Mouse (Mus musculus) neural tube, embryonic 11.5 days (tissue): ENCODE results near the gene Nufip2. TPM values are rescaled to one million over a fixed set of nuclear protein-coding genes. Genes with fewer than 3 reads are reported as not detected.
"Not testable (repeated sequence)": the region's sequence is repeated elsewhere in the genome, so short reads cannot be mapped to it uniquely, and the experiment has no call there.

Experiments used
- ATAC-seq: fragments of 200-750 bp; cut with Nextera tagmentation; 2 replicates; pipeline ENCODE4 v1.8.0; 2017; ENCODE audit warnings: moderate number of reproducible peaks, mild to moderate bottlenecking, moderate TSS enrichment, moderate library complexity; ENCODE audit not compliant: insufficient read depth, low FRiP score, low TSS enrichment
- DNase-seq: peaks from one replicate; pipeline ENCODE4 v3.0.0-alpha.2; 2015; ENCODE audit warnings: low spot score
- H3K27ac ChIP-seq: fragments of 300-500 bp; sonication (generic); 2 replicates; pipeline ENCODE4 v1.5.1; 2014; ENCODE audit warnings: low read depth, mild to moderate bottlenecking, low read length
- H3K27me3 ChIP-seq: fragments of 300-500 bp; sonication (generic); 2 replicates; pipeline ENCODE4 v1.6.1; 2014; ENCODE audit warnings: mild to moderate bottlenecking, low read length, mixed read lengths; ENCODE audit not compliant: control insufficient read depth, insufficient read depth
- H3K36me3 ChIP-seq: fragments of 300-500 bp; sonication (generic); 2 replicates; pipeline ENCODE4 v1.6.1; 2014; ENCODE audit warnings: mild to moderate bottlenecking, low read length, moderate library complexity, mixed read lengths; ENCODE audit not compliant: control insufficient read depth, insufficient read depth
- H3K4me1 ChIP-seq: fragments of 300-500 bp; sonication (generic); 2 replicates; pipeline ENCODE4 v1.6.1; 2014; ENCODE audit warnings: low read length, mixed read lengths; ENCODE audit not compliant: control insufficient read depth, insufficient read depth
- H3K4me2 ChIP-seq: fragments of 300-500 bp; sonication (generic); 2 replicates; pipeline ENCODE4 v1.6.1; 2014; ENCODE audit warnings: low read depth, mild to moderate bottlenecking, moderate library complexity
- H3K4me3 ChIP-seq: fragments of 300-500 bp; sonication (generic); 2 replicates; pipeline ENCODE4 v1.5.1; 2014; ENCODE audit warnings: low read depth, low read length
- H3K9ac ChIP-seq: fragments of 300-500 bp; sonication (generic); 2 replicates; pipeline ENCODE4 v1.6.1; 2014; ENCODE audit warnings: mild to moderate bottlenecking, low read length
- H3K9me3 ChIP-seq: fragments of 300-500 bp; sonication (generic); 2 replicates; pipeline ENCODE4 v1.6.1; 2016; ENCODE audit warnings: low read length; ENCODE audit not compliant: control insufficient read depth
- WGBS: fragments of 180-500 bp; shearing (Covaris S2); extraction: QIAGEN DNeasy Blood & Tissue Kit; methylation state at CpG from one replicate; pipeline ENCODE4 v1.1.7; 2014; 5-methylcytosine and 5-hydroxymethylcytosine counted together
- polyA plus RNA-seq: library from polyadenylated mRNA; unstranded; fragments of >200 nt; fragmentation: Nextera tagmentation; extraction: Ambion mirVana; gene quantifications from 2 replicates; pipeline ENCODE4 v1.2.1, GENCODE M21; 2014

Nufip2 gene
- 3.8 and 4.0 TPM in 2 replicates for polyA plus RNA-seq

GRCm38 (mm10) chr11:77685383-77686265 lies at the start of gene Nufip2:
Gene Nufip2 (plus strand): TSS chr11:77686155.
- H3K4me2 ChIP-seq = peak within 1 kb of the TSS; percentile 74
- no peaks in the 10 kb centered on the region for H3K27me3 ChIP-seq
- peak; percentile 99 for DNase-seq
- H3K4me1 ChIP-seq = no peaks in the 10 kb centered on the region
- WGBS = under 1% methylated on average over 38 of the region's 38 CpGs
- H3K4me3 ChIP-seq = peak within 1 kb of the TSS; percentile 100
- H3K27ac ChIP-seq = peak within 1 kb of the TSS; percentile 96
- peak; percentile 96 for ATAC-seq
- H3K9me3 ChIP-seq = no peaks in the 10 kb centered on the region
- no peaks in the 10 kb centered on the region for H3K36me3 ChIP-seq
- peak within 1 kb of the TSS; percentile 98 for H3K9ac ChIP-seq

- no peak for ATAC-seq
- no peak overlapping the region for H3K27ac ChIP-seq
- H3K4me3 ChIP-seq = no peak overlapping the region
- H3K9ac ChIP-seq = no peak overlapping the region
- no peaks in the 10 kb centered on the region for H3K36me3 ChIP-seq
- H3K4me2 ChIP-seq = no peak overlapping the region
- H3K4me1 ChIP-seq = no peaks in the 10 kb centered on the region
- 79% methylated on average over 9 of the region's 9 CpGs for WGBS
- no peaks in the 10 kb centered on the region for H3K9me3 ChIP-seq
- no peak for DNase-seq
- no peaks in the 10 kb centered on the region for H3K27me3 ChIP-seq
Measured at GRCm38 (mm10) chr11:77641390-77641789, 44.6 kb upstream of the Nufip2 start.

- H3K9me3 ChIP-seq = no peaks in the 10 kb centered on the region
- ATAC-seq = no peak
- WGBS = 84% methylated on average over 4 of the region's 4 CpGs
- DNase-seq = no peak
- no peak overlapping the region for H3K4me3 ChIP-seq
- no peaks in the 10 kb centered on the region for H3K27me3 ChIP-seq
- H3K4me1 ChIP-seq = no peaks in the 10 kb centered on the region
- no peak overlapping the region for H3K9ac ChIP-seq
- no peaks in the 10 kb centered on the region for H3K36me3 ChIP-seq
- no peak overlapping the region for H3K4me2 ChIP-seq
- no peak overlapping the region for H3K27ac ChIP-seq
Measured at GRCm38 (mm10) chr11:77645481-77645880, 40.5 kb upstream of the Nufip2 start.

GRCm38 (mm10) chr11:77648878-77649277 lies 37.1 kb upstream of the Nufip2 start:
- no peaks in the 10 kb centered on the region for H3K4me1 ChIP-seq
- no peak for ATAC-seq
- no peak overlapping the region for H3K4me2 ChIP-seq
- H3K27me3 ChIP-seq = no peaks in the 10 kb centered on the region
- WGBS = 85% methylated on average over 7 of the region's 7 CpGs
- DNase-seq = no peak
- H3K27ac ChIP-seq = no peak overlapping the region
- H3K36me3 ChIP-seq = no peaks in the 10 kb centered on the region
- H3K4me3 ChIP-seq = no peak overlapping the region
- H3K9ac ChIP-seq = no peak overlapping the region
- H3K9me3 ChIP-seq = no peaks in the 10 kb centered on the region

GRCm38 (mm10) chr11:77652484-77652883 lies 33.5 kb upstream of the Nufip2 start:
- DNase-seq (no peak), ATAC-seq (no peak)
- no peaks in the 10 kb centered on the region for H3K27me3 ChIP-seq
- H3K9ac ChIP-seq = no peak overlapping the region
- no peak overlapping the region for H3K27ac ChIP-seq
- no peaks in the 10 kb centered on the region for H3K36me3 ChIP-seq
- no peaks in the 10 kb centered on the region for H3K4me1 ChIP-seq
- H3K9me3 ChIP-seq = no peaks in the 10 kb centered on the region
- H3K4me2 ChIP-seq = no peak overlapping the region
- no peak overlapping the region for H3K4me3 ChIP-seq
- 60% methylated on average over 6 of the region's 6 CpGs for WGBS

GRCm38 (mm10) chr11:77653406-77654190 lies 32.4 kb upstream of the Nufip2 start:
- DNase-seq, H3K9ac ChIP-seq, H3K36me3 ChIP-seq, H3K4me1 ChIP-seq, ATAC-seq, H3K9me3 ChIP-seq, H3K27ac ChIP-seq, H3K27me3 ChIP-seq, H3K4me3 ChIP-seq, H3K4me2 ChIP-seq: not testable (repeated sequence)
- 94% methylated on average over 4 of the region's 4 CpGs for WGBS

- H3K4me3 ChIP-seq = no peak overlapping the region
- H3K4me2 ChIP-seq = no peak overlapping the region
- no peak for DNase-seq
- H3K9me3 ChIP-seq = no peaks in the 10 kb centered on the region
- H3K36me3 ChIP-seq = no peaks in the 10 kb centered on the region
- no peak overlapping the region for H3K27ac ChIP-seq
- no peaks in the 10 kb centered on the region for H3K4me1 ChIP-seq
- WGBS = 72% methylated on average over 4 of the region's 4 CpGs
- no peak for ATAC-seq
- no peak overlapping the region for H3K9ac ChIP-seq
- H3K27me3 ChIP-seq = no peaks in the 10 kb centered on the region
Measured at GRCm38 (mm10) chr11:77659986-77660385, 26.0 kb upstream of the Nufip2 start.

- no peak overlapping the region for H3K4me2 ChIP-seq
- H3K4me3 ChIP-seq = no peak overlapping the region
- H3K27ac ChIP-seq = no peak overlapping the region
- ATAC-seq (no peak), DNase-seq (no peak)
- no peaks in the 10 kb centered on the region for H3K9me3 ChIP-seq
- H3K27me3 ChIP-seq = no peaks in the 10 kb centered on the region
- H3K36me3 ChIP-seq = no peaks in the 10 kb centered on the region
- no peak overlapping the region for H3K9ac ChIP-seq
- WGBS = 68% methylated on average over 6 of the region's 6 CpGs
- H3K4me1 ChIP-seq = no peaks in the 10 kb centered on the region
Measured at GRCm38 (mm10) chr11:77663639-77664038, 22.3 kb upstream of the Nufip2 start.
